Mouse (Mus musculus) gastrocnemius, postnatal 14 days (tissue): Measurements from ENCODE around the gene Rtl10. TPM values are rescaled to one million over a fixed set of nuclear protein-coding genes. Genes with fewer than 3 reads are reported as not detected.

ENCODE experiments used
- DNase-seq: peaks from one replicate; pipeline ENCODE4 v3.0.0; 2021; ENCODE audit warnings: mixed read lengths
- intact Hi-C: fragments of 180-260 bp; cut with DNase I; formaldehyde crosslinking; loops from one replicate; pipeline ENCODE4 v1.15.1; 2025; ENCODE audit warnings: low total_unique reads
- long read RNA-seq, 2 experiments: library from polyadenylated mRNA; stranded (forward); transcript quantifications; one replicate each; pipeline ENCODE4 v2.0.0; 2021
- total RNA-seq, 2 experiments: library from RNA; stranded (reverse); gene quantifications; 2 replicates each; pipeline ENCODE4 v1.2.3; 2021

Rtl10 gene
- total RNA-seq, result 1 to 10 TPM; 2.6 to 5.3 TPM
- long read RNA-seq, experiment 1, result 0 reads
- long read RNA-seq, experiment 2, result 0 reads

DNA sequence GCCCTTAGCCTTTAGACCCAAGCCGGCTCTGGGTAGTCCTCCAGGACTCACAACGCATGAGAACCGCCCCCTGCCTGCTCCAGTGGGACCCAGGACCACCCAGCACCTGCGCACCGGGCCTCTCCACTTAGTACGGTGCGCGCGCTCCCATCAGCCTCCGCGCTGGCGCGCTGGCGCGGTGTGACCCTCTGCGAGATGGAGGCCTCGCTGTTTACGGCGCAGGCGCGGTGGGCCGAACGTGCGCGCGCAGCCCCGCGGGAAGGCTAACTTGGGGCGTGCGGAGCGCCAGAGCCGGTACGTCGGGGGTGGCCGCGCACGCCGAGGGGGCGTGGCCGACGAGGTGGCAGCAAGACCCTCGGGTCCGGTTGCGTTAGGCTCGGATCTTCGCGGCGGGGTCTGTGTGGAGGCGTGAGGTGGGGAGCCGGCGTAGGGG, at the start of gene Rtl10, which contains the start of gene Gnb1l:
TSS of gene Rtl10 (plus strand) at position 344 of the 433 bp plus-strand sequence.
TSS of gene Gnb1l (plus strand) at position 156 of the 433 bp plus-strand sequence.
- intact Hi-C loops, result no loop called here
- peak; percentile 96 for DNase-seq

- intact Hi-C loops, result no loop called here
- DNase-seq, result no peak
Observed at GRCm38 (mm10) chr16:18449005-18449404, 49.7 kb upstream of the Rtl10 start.

DNA sequence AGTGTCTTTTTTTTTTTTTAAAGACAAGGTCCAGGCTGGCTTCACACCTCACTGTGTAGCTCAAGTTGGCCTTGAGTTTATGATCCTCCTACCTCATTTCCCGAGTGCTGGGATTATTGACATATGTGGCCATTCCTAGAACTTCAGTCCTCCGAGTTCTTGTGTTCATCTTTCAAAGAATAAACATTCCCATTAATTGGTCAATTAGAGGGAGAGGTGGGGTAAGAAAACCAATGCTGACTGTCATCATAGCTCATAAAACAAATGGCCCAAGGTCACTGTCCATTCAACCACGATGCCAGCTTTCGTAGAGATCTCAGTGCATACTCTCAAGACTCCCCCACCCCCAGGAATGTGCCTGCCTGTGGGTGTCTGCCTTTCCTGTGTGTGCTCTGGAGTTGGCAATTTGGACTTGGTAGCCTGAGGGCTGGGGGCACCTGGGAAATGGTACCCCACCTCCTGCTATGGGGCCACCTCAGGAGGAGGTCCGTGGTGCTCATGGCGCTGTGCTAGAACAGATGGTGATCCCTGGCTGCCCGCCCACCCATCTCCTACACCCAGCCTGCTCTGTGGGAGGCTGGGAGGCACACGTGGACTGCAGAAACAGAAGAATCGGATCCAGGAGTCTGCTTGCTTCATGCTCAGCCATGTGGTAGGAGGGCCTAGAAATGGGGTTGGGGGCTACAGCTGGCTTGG, 47.1 kb upstream of the Rtl10 start:
- no peak for DNase-seq
- intact Hi-C loops, result no loop called here

GRCm38 (mm10) chr16:18452361-18452862, 46.3 kb upstream of the Rtl10 start:
- intact Hi-C loops, result no loop called here
- DNase-seq, result no peak

DNA sequence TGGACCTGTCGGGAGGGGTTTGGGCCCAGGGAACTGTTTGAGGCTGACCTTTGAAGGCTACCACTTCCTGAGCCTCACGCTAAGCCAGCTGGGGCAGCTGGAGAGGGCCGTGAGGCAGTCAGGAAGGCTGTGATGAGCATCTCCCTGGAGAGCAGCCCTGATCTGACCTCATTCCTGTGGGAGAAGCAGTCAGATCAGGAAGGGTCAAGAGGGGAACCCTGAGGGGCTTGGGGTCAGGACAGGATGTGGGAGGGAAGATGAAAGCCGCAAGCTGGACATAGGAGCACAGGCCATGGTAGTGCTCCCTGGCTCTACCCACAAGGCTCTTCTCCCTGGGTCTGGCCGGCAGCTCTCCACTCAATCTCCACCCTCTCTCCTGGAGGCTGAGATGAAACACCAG, 44.9 kb upstream of the Rtl10 start:
- intact Hi-C loops, result no loop called here
- peak; percentile 21 for DNase-seq

DNA sequence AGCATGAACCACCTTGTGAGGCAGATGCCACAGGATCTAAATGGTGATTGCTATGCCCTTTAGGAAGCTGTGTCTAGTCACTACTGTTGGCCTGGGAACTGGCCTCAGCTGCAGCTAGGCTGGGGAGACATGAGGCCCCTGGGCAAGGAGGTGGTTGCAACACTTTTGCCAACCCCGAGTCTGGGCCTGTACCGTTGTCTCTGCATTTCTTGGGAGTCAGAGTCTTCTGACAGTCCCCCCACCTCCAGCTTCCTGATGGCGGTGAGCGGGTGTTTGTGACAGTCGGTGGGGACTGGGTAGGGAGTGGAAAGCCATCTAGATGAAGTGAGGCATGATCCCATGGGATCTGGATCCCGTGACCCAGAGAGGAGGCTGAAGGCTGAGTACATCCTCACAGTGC, 43.3 kb upstream of the Rtl10 start:
- no peak for DNase-seq
- intact Hi-C loops, result no loop called here

DNA sequence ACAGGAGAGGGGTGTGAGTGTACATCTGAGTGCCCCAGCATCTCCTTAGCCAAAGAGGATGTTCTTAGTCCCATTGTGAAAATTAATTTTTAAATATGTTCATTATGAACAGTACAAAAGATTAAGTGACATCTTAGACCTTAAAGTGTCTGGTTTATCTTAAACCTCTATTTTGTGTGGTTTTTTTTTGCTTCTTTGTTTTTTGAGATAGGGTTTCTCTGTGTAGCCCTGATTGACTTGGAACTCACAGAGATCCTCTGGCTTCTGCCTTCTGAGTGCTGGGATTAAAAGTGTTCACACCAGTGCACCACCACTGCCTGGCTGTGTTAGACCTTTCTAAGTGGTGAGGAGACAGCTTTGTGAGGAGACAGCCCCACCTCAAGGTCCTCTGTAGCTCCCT, 40.0 kb upstream of the Rtl10 start:
- intact Hi-C loops, result no loop called here
- DNase-seq, result no peak

DNA sequence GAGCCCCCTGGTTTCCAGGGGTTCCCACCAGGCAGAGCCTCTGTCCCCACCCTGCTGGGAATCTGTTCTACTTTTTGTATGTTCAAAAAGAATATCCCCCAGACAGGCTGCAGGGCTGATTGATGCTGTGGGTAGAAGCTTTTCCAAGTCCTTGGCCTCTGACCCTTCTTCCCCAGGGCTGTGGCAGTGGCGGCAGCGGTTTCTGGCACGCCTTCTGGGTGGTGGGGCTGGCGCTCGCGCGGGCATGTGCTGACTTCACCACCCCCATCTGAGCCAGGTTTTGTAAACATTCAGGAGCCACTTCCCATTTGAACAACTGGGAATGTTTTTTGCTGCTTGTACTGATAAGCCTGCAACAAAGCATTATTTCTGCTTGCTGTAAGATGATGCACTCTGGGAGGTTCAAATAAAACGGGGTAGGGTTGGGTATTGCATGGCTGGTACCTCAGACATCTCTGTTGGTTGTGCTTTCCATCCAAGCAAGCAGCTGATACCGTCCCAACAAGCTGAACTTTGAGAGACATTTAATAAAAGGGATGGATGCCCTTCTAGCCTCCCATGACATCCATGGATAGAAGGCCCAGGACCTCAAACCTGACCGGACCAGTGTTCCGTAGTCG, 39.3 kb upstream of the Rtl10 start:
- DNase-seq, result no peak
- intact Hi-C loops, result no loop called here

DNA sequence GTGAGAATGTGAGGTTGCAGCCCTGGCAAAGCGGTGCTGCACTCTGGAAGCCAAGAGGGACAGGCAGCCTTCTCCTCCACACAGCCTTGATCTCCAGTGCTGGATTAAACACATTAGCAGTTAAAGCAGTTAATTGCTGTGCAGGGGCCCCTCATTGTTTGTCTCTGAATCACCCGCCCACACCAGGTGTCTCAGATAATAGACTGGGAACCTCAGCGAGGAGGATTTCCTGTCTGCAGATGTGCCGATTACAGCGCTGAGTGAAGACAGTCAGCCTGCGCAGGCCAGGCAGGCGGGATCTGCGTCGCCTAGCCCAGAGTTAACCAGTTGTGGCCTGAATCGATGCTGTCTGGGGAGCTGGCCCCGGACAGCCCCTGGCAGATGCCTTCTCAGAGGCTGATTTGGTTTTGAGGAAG, 38.7 kb upstream of the Rtl10 start:
- peak; percentile 31 for DNase-seq

GRCm38 (mm10) chr16:18460826-18461225, 37.9 kb upstream of the Rtl10 start:
- intact Hi-C loops, result no loop called here
- DNase-seq, result no peak

More for the DNA sequence above, 38.7 kb upstream of the Rtl10 start:
- intact Hi-C loops, result no loop called here

GRCm38 (mm10) chr16:18462031-18462430, 36.7 kb upstream of the Rtl10 start:
- intact Hi-C loops, result no loop called here
- DNase-seq, result no peak

GRCm38 (mm10) chr16:18462598-18462997, 36.1 kb upstream of the Rtl10 start:
- DNase-seq, result no peak
- intact Hi-C loops, result no loop called here

DNA sequence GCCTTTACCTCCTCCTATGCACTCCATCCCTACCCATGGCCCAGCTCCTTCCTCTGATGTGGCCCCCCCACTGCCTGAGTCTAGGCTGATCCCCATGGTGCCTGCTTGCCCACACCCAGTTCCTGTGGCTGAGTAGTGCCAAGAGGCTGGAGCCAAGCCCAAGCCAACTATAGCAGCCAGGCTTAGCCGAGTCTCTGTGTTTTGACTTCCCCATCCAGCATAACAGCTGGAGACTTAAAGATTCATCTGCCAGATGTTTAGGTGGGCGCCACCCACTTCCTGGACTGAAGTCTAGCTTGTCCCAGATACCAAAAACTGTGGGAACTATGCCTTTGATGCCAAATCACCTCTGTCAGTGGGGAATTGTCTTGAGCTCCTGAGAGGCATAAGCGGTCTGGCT, 34.4 kb upstream of the Rtl10 start:
- intact Hi-C loops, result no loop called here
- DNase-seq, result peak; percentile 45

DNA sequence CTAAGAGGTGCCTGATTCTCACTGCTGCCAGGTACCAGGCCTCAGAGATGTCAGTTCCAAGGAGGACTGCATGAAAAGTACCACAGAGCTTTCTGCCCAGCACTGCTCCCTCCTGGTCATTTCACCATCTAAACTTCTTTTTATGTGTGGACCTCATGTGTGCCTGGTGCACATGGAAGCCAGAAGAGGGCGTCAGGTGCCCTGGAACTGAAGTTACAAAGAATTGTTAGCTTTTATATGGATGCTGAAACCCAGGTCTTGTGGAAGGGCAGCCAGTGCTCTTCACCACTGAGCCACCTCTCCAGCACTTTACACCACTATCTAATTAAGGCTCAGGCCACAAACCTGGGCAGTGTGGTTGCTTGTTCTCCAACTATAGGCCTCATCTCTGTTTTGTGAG, 27.9 kb upstream of the Rtl10 start:
- intact Hi-C loops, result no loop called here

GRCm38 (mm10) chr16:18471381-18471955, 27.2 kb upstream of the Rtl10 start:
- intact Hi-C loops, result no loop called here
- no peak for DNase-seq

More for the DNA sequence above, 27.9 kb upstream of the Rtl10 start:
- no peak for DNase-seq

DNA sequence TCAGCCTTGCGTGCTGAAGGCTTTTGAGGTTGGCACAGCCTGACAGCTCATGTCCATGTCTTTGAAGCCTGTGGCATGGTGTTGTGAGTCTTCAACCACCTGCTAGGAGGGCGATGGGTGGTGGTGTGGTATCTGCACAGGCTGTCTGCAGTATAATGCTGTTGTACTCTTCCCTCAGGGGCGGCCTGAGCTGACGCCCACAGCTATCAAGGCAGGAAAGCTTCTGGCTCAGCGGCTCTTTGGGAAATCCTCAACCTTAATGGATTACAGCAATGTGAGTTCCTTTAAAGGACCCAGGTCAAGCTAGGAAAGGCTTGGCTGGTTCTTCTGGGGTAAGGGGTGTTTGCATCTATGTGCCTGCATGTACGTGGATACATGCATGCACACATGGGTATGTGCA, 26.7 kb upstream of the Rtl10 start:
- no peak for DNase-seq
- intact Hi-C loops, result no loop called here

GRCm38 (mm10) chr16:18472416-18472815, 26.3 kb upstream of the Rtl10 start:
- DNase-seq, result no peak
- intact Hi-C loops, result no loop called here

- intact Hi-C loops, result no loop called here
- DNase-seq, result no peak
Observed at GRCm38 (mm10) chr16:18472976-18473375, 25.7 kb upstream of the Rtl10 start.

GRCm38 (mm10) chr16:18474021-18474420, 24.7 kb upstream of the Rtl10 start:
- intact Hi-C loops, result no loop called here
- DNase-seq, result no peak

- intact Hi-C loops, result no loop called here
- no peak for DNase-seq
Observed at GRCm38 (mm10) chr16:18477996-18478395, 20.7 kb upstream of the Rtl10 start.

GRCm38 (mm10) chr16:18479667-18480066, 19.0 kb upstream of the Rtl10 start:
- no peak for DNase-seq
- intact Hi-C loops, result no loop called here
